Mouse (Mus musculus) liver, embryonic 11.5 days (tissue): Measurements from ENCODE around the gene Gstp1. TPM values are rescaled to one million over a fixed set of nuclear protein-coding genes. Genes with fewer than 3 reads are reported as not detected.

Experiments used
- ATAC-seq: fragments of 200-750 bp; cut with Nextera tagmentation; replicated peaks from 2 replicates; pipeline ENCODE4 v1.8.0; 2017; ENCODE audit warnings: moderate number of reproducible peaks, mild to moderate bottlenecking, moderate TSS enrichment, moderate library complexity; ENCODE audit not compliant: low FRiP score
- DNase-seq: peaks from one replicate; pipeline ENCODE4 v3.0.0-alpha.2; 2017; ENCODE audit warnings: low spot score
- H3K27ac ChIP-seq: fragments of 300-500 bp; sonication (generic); 2 replicates; pipeline ENCODE4 v1.5.1; 2014; ENCODE audit warnings: mild to moderate bottlenecking, low read depth, low read length, control low read depth
- H3K27me3 ChIP-seq: fragments of 300-500 bp; sonication (generic); replicated peaks from 2 replicates; pipeline ENCODE4 v1.6.1; 2014; ENCODE audit warnings: low read length, mixed read lengths; ENCODE audit not compliant: control insufficient read depth, insufficient read depth
- H3K36me3 ChIP-seq: fragments of 300-500 bp; sonication (generic); 2 replicates; pipeline ENCODE4 v1.6.1; 2014; ENCODE audit warnings: mild to moderate bottlenecking, low read length, moderate library complexity, mixed read lengths; ENCODE audit not compliant: control insufficient read depth, insufficient read depth
- H3K4me1 ChIP-seq: fragments of 300-500 bp; sonication (generic); replicated peaks from 2 replicates; pipeline ENCODE4 v1.6.1; 2014; ENCODE audit warnings: low read length, mixed read lengths; ENCODE audit not compliant: control insufficient read depth, insufficient read depth
- H3K4me2 ChIP-seq: fragments of 300-500 bp; sonication (generic); 2 replicates; pipeline ENCODE4 v1.6.1; 2014; ENCODE audit warnings: mild to moderate bottlenecking, control low read depth, moderate library complexity
- H3K4me3 ChIP-seq: fragments of 300-500 bp; sonication (generic); 2 replicates; pipeline ENCODE4 v1.5.1; 2014; ENCODE audit warnings: low read depth, low read length, control low read depth
- H3K9ac ChIP-seq: fragments of 300-500 bp; sonication (generic); 2 replicates; pipeline ENCODE4 v1.6.1; 2014; ENCODE audit warnings: low read depth, low read length, control low read depth
- H3K9me3 ChIP-seq: fragments of 300-500 bp; sonication (generic); 2 replicates; pipeline ENCODE4 v1.6.1; 2016; ENCODE audit warnings: low read length, inconsistent platforms, mixed read lengths; ENCODE audit not compliant: control insufficient read depth
- WGBS: fragments of 180-500 bp; shearing (Covaris S2); extraction: QIAGEN DNeasy Blood & Tissue Kit; methylation state at CpG from one replicate; pipeline ENCODE4 v1.1.7; 2014; 5-methylcytosine and 5-hydroxymethylcytosine counted together
- polyA plus RNA-seq: library from polyadenylated mRNA; unstranded; fragments of >200 nt; fragmentation: Nextera tagmentation; extraction: Ambion mirVana; gene quantifications from 2 replicates; pipeline ENCODE4 v1.2.1, GENCODE M21; 2014

Gene Gstp1
- polyA plus RNA-seq, 1 experiment from 2014 or later: 765 TPM

DNA sequence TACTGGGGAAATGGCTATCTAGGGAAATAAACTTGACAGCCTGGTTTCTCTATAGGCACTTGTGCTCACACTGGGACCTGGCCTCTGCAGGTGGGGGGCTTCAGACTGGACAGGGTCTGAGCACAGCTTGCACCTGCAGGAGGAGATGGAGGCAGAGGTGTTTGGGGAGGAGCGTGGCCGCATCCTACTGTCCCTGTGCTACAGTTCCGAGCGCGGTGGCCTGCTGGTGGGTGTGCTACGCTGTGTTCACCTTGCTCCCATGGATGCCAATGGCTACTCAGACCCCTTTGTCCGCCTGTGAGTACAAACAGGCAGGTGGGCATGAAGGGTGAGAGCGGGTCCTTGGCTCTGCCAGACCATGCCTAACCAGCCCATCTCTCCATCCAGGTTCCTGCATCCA lies 31.8 kb downstream of the Gstp1 start:
- H3K27ac ChIP-seq: no peak overlapping the region
- peaks cover 5% of the 10 kb centered on the region for H3K4me1 ChIP-seq
- H3K9me3 ChIP-seq: no peaks in the 10 kb centered on the region
- WGBS: 96% methylated on average over 8 of the region's 8 CpGs
- H3K9ac ChIP-seq: no peak overlapping the region
- H3K4me2 ChIP-seq: no peak overlapping the region
- H3K27me3 ChIP-seq: no peaks in the 10 kb centered on the region; the same call in 1 of the 2 replicates
- no peak for ATAC-seq
- DNase-seq: no peak
- peaks cover 39% of the 10 kb centered on the region for H3K36me3 ChIP-seq
- H3K4me3 ChIP-seq: no peak overlapping the region

- H3K27me3 ChIP-seq: no peaks in the 10 kb centered on the region; the same call in 1 of the 2 replicates
- H3K4me3 ChIP-seq: no peak overlapping the region
- no peaks in the 10 kb centered on the region for H3K9me3 ChIP-seq
- peaks cover 39% of the 10 kb centered on the region for H3K36me3 ChIP-seq
- ATAC-seq (no peak), DNase-seq (no peak)
- H3K27ac ChIP-seq: no peak overlapping the region
- peaks cover 5% of the 10 kb centered on the region for H3K4me1 ChIP-seq
- H3K9ac ChIP-seq: no peak overlapping the region
- H3K4me2 ChIP-seq: no peak overlapping the region
- 90% methylated on average over 9 of the region's 9 CpGs for WGBS
These were observed 32.7 kb downstream of the Gstp1 start for GRCm38 (mm10) chr19:4005091-4005490.

DNA sequence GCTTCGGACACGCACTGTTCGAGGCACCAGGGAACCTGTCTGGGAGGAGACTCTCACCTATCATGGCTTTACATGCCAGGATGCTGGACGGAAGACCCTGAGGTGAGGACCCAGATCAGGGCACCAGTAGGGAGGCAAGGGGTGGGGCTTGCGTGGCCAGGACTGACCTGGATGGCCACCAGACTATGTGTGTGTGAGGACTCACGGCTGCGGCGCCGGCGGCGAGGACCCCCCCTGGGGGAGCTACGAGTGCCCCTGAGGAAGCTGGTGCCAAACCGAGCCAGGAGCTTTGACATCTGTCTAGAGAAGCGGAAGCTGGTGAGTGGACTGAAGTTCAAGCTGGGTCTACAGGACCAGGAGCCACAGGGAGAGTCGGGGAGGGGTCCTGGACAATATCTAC lies 33.5 kb downstream of the Gstp1 start:
- Histone ChIP-seq H3K9me3 (no peaks in the 10 kb centered on the region), H3K27me3 (no peaks in the 10 kb centered on the region; the same call in 1 of the 2 replicates), H3K36me3 (peaks cover 33% of the 10 kb centered on the region), H3K27ac (no peak overlapping the region), H3K4me2 (no peak overlapping the region), H3K9ac (no peak overlapping the region), H3K4me1 (peaks cover 10% of the 10 kb centered on the region), H3K4me3 (no peak overlapping the region)
- WGBS: 85% methylated on average over 15 of the region's 15 CpGs
- DNase-seq: no peak
- no peak for ATAC-seq

- H3K4me2 ChIP-seq: no peak overlapping the region
- H3K27me3 ChIP-seq: no peaks in the 10 kb centered on the region; the same call in 1 of the 2 replicates
- H3K36me3 ChIP-seq: peaks cover 27% of the 10 kb centered on the region
- H3K4me3 ChIP-seq: no peak overlapping the region
- no peak for ATAC-seq
- no peak overlapping the region for H3K27ac ChIP-seq
- DNase-seq: no peak
- H3K9me3 ChIP-seq: no peaks in the 10 kb centered on the region
- no peak overlapping the region for H3K9ac ChIP-seq
- WGBS: 75% methylated on average over 12 of the region's 12 CpGs
- peaks cover 13% of the 10 kb centered on the region for H3K4me1 ChIP-seq
These were observed 34.1 kb downstream of the Gstp1 start for GRCm38 (mm10) chr19:4003641-4004040.

GRCm38 (mm10) chr19:4003112-4003511 lies 34.7 kb downstream of the Gstp1 start, which contains the start of gene Doc2g:
Gene Doc2g (plus strand): TSS chr19:4003313.
- Histone ChIP-seq H3K27ac (no peak within 1 kb of the TSS), H3K9me3 (no peaks in the 10 kb centered on the region), H3K27me3 (no peaks in the 10 kb centered on the region; the same call in 1 of the 2 replicates), H3K36me3 (peaks cover 23% of the 10 kb centered on the region), H3K9ac (no peak within 1 kb of the TSS; the same call in 1 of the 2 replicates), H3K4me2 (no peak within 1 kb of the TSS), H3K4me3 (no peak within 1 kb of the TSS), H3K4me1 (peaks cover 13% of the 10 kb centered on the region)
- ATAC-seq: no peak
- DNase-seq: no peak
- WGBS: 61% methylated on average over 1 of the region's 1 CpGs

DNA sequence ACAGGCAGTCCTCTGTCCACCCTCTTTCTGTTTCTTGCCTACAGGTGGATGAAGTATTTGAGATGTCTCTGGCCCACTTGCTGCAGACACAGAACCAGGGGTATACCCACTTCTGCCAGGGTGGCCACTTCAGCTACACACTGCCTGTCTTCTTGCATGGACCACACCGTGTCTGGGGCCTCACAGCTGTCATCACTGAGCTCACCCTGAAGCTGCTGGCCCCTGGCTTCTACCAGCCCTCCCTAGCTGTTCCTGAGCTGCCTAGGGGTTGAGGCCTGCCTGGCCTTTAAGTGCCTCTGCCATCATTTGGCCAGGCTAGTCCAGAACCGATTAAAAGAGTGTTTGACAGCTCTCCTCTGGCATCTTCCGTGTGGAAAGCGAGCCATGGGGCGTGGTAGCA lies 36.0 kb downstream of the Gstp1 start:
- Histone ChIP-seq H3K27ac (no peak overlapping the region), H3K9ac (0 out of 2 replicates have a peak overlapping the region, but pooled peaks have one; percentile 97), H3K36me3 (peaks cover 10% of the 10 kb centered on the region), H3K4me3 (no peak overlapping the region), H3K9me3 (no peaks in the 10 kb centered on the region), H3K27me3 (no peaks in the 10 kb centered on the region; the same call in 1 of the 2 replicates), H3K4me1 (peaks cover 13% of the 10 kb centered on the region), H3K4me2 (peak overlapping the region; percentile 90)
- DNase-seq (no peak), ATAC-seq (no peak)
- WGBS: 92% methylated on average over 5 of the region's 5 CpGs

DNA sequence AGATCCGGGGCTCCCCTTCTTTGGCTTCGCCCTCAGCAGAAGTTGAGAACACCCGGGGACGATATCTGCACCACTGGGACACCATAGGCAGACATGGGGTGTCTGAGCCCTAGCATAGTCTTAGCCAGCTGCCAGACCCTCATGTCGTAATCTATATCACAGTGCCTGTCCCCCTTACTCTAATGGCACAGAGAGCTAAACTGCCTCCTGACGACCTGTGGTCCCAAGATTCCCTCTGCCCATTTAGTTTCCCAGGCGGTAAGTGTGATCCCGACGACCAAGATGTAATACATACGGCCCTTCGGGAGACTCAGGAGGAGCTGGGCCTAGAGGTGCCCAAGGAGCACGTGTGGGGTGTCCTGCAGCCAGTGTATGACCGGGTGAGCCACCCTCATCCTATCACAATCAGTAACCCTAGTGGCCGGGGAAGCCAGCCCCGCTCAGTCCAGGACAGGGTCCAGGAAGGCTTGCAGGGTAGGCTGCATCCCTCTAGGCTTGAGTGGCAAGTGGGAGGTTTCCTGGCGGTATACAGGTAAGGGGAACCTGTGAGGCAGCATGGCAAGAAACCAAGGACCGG lies 36.7 kb downstream of the Gstp1 start:
- H3K4me1 ChIP-seq: peaks cover 13% of the 10 kb centered on the region
- H3K4me3 ChIP-seq: peak overlapping the region; percentile 81
- ATAC-seq (peak; percentile 21; the same call in 1 of the 2 replicates), DNase-seq (peak; percentile 54)
- peak overlapping the region; percentile 97 for H3K27ac ChIP-seq
- peak overlapping the region; percentile 90 for H3K4me2 ChIP-seq
- H3K27me3 ChIP-seq: no peaks in the 10 kb centered on the region; the same call in 1 of the 2 replicates
- H3K9ac ChIP-seq: peak overlapping the region; percentile 97
- peaks cover 4% of the 10 kb centered on the region for H3K36me3 ChIP-seq
- no peaks in the 10 kb centered on the region for H3K9me3 ChIP-seq
- WGBS: 20% methylated on average over 17 of the region's 17 CpGs

GRCm38 (mm10) chr19:4000119-4000900 lies 37.5 kb downstream of the Gstp1 start, which contains the start of the genes Nudt8 and Gm49405:
Gene Nudt8 (plus strand): TSS chr19:4000580.
Gene Gm49405 (plus strand): TSS chr19:4000626.
- peak within 1 kb of the TSS; percentile 97 for H3K9ac ChIP-seq
- H3K27me3 ChIP-seq: no peaks in the 10 kb centered on the region; the same call in 1 of the 2 replicates
- ATAC-seq: peak; percentile 88
- peak; percentile 96 for DNase-seq
- H3K4me1 ChIP-seq: peaks cover 14% of the 10 kb centered on the region
- H3K36me3 ChIP-seq: no peaks in the 10 kb centered on the region
- H3K9me3 ChIP-seq: no peaks in the 10 kb centered on the region
- WGBS: under 1% methylated on average over 64 of the region's 64 CpGs
- H3K4me2 ChIP-seq: peak within 1 kb of the TSS; percentile 90
- peak within 1 kb of the TSS; percentile 81 for H3K4me3 ChIP-seq
- peak within 1 kb of the TSS; percentile 97 for H3K27ac ChIP-seq
